Mouse (Mus musculus): ENCODE measurements around the gene Wtip. TPM values are rescaled to one million over a fixed set of nuclear protein-coding genes. Genes with fewer than 3 reads are reported as not detected.
A peak's percentile ranks its signal among the peaks of the same experiment; 100 is the strongest.
"Not testable (repeated sequence)": the region's sequence is repeated elsewhere in the genome, so short reads cannot be mapped to it uniquely, and the experiment has no call there.

The Wtip gene
- 4.0 and 5.1 TPM in 2 replicates for polyA plus RNA-seq (2015; fragmentation: Nextera tagmentation; extraction: Ambion mirVana)

DNA sequence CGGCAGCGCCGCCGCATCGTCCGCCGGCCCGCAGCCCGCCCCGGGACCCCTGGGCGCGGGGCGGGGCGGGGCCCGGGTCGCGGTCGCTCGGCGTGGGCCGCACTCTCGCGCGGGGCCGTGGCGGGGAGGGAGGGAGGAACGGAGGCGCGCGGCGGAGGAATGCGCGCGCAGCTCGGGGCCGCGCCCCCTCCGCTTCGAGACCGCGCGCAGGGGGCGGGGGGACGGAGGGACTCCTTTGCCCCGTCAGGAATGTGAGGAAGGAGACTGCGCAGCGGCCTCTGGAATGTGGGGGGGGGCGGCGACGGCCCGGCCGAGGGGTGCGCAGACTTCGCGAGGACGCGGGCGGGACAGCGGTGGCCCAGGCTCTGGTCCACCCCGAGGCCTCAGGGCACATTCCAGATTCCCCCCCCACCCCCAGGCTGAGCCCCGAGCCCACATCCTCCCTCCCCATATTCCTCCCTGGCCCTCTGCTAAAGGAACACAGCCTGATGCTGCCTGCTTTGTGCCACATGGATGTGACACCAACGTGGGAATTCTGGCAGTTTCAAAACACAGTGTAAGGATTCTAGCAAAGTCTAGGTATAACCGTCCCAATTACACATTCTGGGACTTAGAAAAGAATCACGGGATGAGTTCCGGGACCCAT is at the start of gene Wtip:
TSS of gene Wtip (minus strand) at position 152 of the 646 bp plus-strand sequence.
- H3K27me3 ChIP-seq (replicated peaks): no peaks in the 10 kb centered on the region
- peak; percentile 75 for ATAC-seq (ENCODE audit: extremely low read depth, insufficient number of reproducible peaks, low FRiP score, low TSS enrichment)
- peak within 1 kb of the TSS; percentile 85 for H3K27ac ChIP-seq (replicated peaks)
- peak within 1 kb of the TSS; percentile 78 for H3K4me2 ChIP-seq
- H3K36me3 ChIP-seq: peaks cover 2% of the 10 kb centered on the region; the same call in 1 of the 2 replicates
- peaks cover 30% of the 10 kb centered on the region for H3K4me1 ChIP-seq
- peak within 1 kb of the TSS; percentile 97 for H3K9ac ChIP-seq
- peak within 1 kb of the TSS; percentile 87 for H3K4me3 ChIP-seq
- under 1% methylated on average over 24 of the region's 65 CpGs for WGBS
- no peaks in the 10 kb centered on the region for H3K9me3 ChIP-seq

DNA sequence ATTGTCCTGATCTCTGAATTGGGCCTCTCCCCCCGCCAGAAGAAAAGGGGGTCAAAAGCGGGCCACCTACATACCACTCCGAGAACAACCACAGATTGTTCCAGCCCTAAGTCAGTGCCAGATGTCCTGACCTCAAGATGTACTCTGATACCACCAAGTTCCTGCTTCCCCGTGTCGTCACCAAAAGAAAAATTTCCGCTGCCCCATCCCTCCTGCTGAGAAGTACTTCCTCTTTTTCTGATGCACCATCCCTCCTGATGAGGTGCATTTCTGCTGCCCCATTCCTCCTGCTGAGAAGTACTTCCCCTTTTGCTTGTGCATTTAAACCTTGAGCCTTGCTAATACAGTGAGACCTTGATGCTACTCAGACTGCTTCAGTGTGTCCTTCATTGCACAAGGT is 43.2 kb upstream of the Wtip start:
- WGBS: 77% methylated on average over 6 of the region's 6 CpGs
- not testable (repeated sequence) for H3K9ac ChIP-seq; H3K9me3 ChIP-seq; H3K27ac ChIP-seq (replicated peaks); H3K4me3 ChIP-seq; H3K36me3 ChIP-seq; H3K4me2 ChIP-seq; H3K27me3 ChIP-seq (replicated peaks); ATAC-seq (ENCODE audit: extremely low read depth, insufficient number of reproducible peaks, low FRiP score, low TSS enrichment); H3K4me1 ChIP-seq

DNA sequence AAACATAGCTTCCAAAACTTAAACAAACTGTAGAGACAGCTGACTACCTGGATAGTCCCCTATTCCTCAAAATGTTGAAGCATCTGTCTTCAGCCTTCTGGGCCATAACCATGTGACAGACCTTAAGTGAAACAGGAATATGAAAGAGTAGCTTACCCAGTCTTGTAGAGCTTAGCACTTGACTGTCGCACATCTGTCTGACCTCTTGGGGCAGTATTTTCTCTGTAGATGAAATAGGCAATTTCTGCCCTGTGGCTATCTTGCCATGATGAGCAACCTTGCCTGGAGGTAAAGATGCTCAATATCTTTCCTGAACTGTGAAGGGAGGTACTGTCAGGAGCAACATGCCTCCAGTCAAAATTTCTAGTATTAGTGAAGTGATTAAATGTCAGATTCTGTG is 39.2 kb upstream of the Wtip start:
- ATAC-seq (ENCODE audit: extremely low read depth, insufficient number of reproducible peaks, low FRiP score, low TSS enrichment): no peak
- no peak overlapping the region for H3K27ac ChIP-seq (replicated peaks)
- H3K9me3 ChIP-seq: no peaks in the 10 kb centered on the region
- H3K4me3 ChIP-seq: no peak overlapping the region
- no peak overlapping the region for H3K9ac ChIP-seq
- peaks cover 5% of the 10 kb centered on the region for H3K4me1 ChIP-seq
- no peaks in the 10 kb centered on the region for H3K27me3 ChIP-seq (replicated peaks)
- 64% methylated on average over 1 of the region's 1 CpGs for WGBS
- no peak overlapping the region for H3K4me2 ChIP-seq
- no peaks in the 10 kb centered on the region for H3K36me3 ChIP-seq

DNA sequence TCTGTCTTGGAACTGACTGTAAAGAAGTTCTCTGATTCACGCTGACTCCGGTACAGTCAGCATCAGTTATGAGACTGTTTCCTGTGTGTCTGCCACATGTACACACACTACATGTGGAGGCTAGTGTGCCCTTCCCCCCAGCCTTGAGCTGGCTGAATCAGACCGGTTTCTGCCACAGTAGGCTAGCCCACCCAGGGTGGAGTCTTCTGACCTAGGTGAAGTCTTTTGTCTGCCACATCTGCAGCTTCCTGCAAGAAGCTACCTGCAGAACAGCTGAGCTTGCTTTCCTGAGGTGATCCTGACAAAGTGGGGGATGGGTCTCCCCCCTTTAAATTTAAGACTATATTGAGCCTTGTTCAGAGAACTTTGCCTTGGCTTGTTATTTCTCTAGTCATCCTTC is 36.4 kb upstream of the Wtip start, which contains the start of gene Uba2:
TSS of gene Uba2 (minus strand) at position 146 of the 400 bp plus-strand sequence.
- Histone ChIP-seq H3K36me3 (peaks cover 19% of the 10 kb centered on the region), H3K4me3 (peak within 1 kb of the TSS; percentile 90), H3K4me1 (peaks cover 12% of the 10 kb centered on the region), H3K27ac (replicated peaks) (peak within 1 kb of the TSS; percentile 93), H3K27me3 (replicated peaks) (no peaks in the 10 kb centered on the region), H3K9me3 (no peaks in the 10 kb centered on the region), H3K9ac (peak within 1 kb of the TSS; percentile 97), H3K4me2 (peak within 1 kb of the TSS; percentile 79)
- 80% methylated on average over 3 of the region's 3 CpGs for WGBS
- no peak for ATAC-seq (ENCODE audit: extremely low read depth, insufficient number of reproducible peaks, low FRiP score, low TSS enrichment)

DNA sequence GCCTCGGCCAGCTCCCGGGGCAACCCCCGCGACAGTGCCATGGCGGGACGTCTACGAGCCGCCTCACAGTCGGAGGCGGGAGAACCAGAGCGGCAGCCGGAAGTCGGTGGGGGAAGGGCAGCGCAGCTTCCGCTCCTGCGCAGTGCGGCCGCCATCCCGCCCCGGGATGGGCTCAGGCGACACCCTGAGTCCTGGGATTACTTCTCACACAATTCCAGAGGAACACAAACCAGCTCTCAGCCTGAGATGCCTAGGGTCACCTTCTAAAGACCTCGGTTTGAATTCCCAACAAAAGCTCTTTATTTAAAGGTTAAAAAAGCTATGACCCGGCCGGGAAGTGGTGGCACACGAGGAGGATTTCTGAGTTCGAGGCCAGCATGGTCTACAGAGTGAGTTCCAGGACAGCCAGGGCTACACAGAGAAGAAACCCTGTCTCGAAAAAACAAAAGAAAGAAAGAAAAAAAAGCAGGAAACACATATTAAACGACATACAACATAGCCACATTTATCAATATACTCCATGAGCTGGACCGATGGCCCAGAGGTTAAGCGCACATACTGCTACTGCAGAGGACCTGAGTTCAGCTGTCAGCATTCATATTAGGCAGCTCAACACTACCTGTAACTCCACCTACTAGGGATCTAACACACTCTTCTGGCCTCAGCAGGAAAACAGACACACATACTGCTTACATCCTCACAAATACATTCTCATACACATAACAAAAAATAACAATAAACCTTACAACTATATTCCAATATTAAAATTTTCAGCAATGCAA is 35.6 kb upstream of the Wtip start:
- H3K9me3 ChIP-seq: no peaks in the 10 kb centered on the region
- H3K4me2 ChIP-seq: peak overlapping the region; percentile 79
- peak overlapping the region; percentile 97 for H3K9ac ChIP-seq
- peaks cover 12% of the 10 kb centered on the region for H3K4me1 ChIP-seq
- H3K27ac ChIP-seq (replicated peaks): peak overlapping the region; percentile 93
- peak; percentile 90 for ATAC-seq (ENCODE audit: extremely low read depth, insufficient number of reproducible peaks, low FRiP score, low TSS enrichment)
- H3K4me3 ChIP-seq: peak overlapping the region; percentile 90
- 10% methylated on average over 30 of the region's 30 CpGs for WGBS
- H3K27me3 ChIP-seq (replicated peaks): no peaks in the 10 kb centered on the region
- peaks cover 25% of the 10 kb centered on the region for H3K36me3 ChIP-seq

DNA sequence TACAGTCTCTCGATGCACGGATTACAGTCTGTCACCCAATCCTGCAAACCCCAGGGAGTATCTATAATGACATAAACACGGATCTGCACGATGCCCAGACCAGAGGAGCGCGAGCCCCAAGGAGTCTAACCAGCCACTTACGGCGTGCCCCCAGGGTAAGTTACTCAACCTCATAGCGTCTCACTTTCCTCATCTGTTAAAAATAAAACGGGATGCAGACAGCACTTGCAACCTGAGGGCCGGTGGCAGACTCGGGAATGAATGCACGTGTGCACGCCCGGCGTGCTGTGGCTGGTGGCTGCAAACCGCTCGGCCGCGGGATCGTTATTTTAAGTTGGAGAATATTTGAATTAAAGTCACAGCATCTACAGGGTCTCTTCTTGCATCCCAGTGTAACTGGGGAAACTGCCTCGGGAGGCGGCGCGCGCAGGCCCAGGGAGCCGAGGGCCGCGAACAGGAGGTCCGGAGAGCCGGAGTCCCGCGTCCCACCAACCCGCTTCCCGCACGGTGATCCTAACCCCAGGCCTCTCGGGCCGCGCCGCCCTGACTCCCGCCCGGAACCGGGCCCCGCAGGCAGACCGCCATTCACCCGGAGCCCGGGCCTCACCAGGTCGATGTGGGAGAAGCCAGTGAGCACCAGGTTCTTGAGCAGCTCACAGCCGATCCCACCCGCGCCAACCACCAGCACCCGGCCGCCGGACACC is 34.9 kb upstream of the Wtip start:
- ATAC-seq (ENCODE audit: extremely low read depth, insufficient number of reproducible peaks, low FRiP score, low TSS enrichment): peak; percentile 18; the same call in 1 of the 2 replicates
- H3K27ac ChIP-seq (replicated peaks): peak overlapping the region; percentile 93

DNA sequence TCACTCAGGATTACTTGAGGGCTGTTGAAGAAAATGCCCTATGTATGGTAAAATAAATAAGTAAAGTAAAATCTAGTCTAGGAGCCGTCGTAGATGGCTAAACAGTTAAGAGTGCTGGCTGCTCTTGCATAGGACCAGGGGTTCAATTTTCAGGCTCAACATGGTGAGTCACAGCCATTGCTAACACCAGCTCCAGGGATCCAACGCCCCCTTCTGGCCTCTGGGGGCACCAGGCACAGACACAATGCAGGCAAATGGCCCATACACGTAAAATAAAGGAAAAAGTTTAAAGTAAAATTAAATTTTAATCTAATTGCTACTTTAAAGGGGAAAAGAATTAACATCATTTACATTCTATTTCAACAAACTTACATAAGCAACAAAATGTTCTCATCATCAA is 33.8 kb upstream of the Wtip start:
- 53% methylated on average over 4 of the region's 4 CpGs for WGBS
- Histone ChIP-seq H3K27me3 (replicated peaks) (no peaks in the 10 kb centered on the region), H3K9me3 (no peaks in the 10 kb centered on the region), H3K36me3 (peaks cover 43% of the 10 kb centered on the region), H3K9ac (no peak overlapping the region), H3K4me3 (peak overlapping the region; percentile 22; the same call in 1 of the 2 replicates), H3K4me1 (peaks cover 12% of the 10 kb centered on the region), H3K27ac (replicated peaks) (no peak overlapping the region), H3K4me2 (peak overlapping the region; percentile 50)
- ATAC-seq (ENCODE audit: extremely low read depth, insufficient number of reproducible peaks, low FRiP score, low TSS enrichment): no peak

More for the DNA sequence above, 34.9 kb upstream of the Wtip start:
- Histone ChIP-seq H3K27me3 (replicated peaks) (no peaks in the 10 kb centered on the region), H3K4me2 (peak overlapping the region; percentile 79), H3K4me1 (peaks cover 12% of the 10 kb centered on the region), H3K36me3 (peaks cover 33% of the 10 kb centered on the region), H3K9ac (peak overlapping the region; percentile 97), H3K9me3 (no peaks in the 10 kb centered on the region), H3K4me3 (peak overlapping the region; percentile 90)
- under 1% methylated on average over 54 of the region's 54 CpGs for WGBS

DNA sequence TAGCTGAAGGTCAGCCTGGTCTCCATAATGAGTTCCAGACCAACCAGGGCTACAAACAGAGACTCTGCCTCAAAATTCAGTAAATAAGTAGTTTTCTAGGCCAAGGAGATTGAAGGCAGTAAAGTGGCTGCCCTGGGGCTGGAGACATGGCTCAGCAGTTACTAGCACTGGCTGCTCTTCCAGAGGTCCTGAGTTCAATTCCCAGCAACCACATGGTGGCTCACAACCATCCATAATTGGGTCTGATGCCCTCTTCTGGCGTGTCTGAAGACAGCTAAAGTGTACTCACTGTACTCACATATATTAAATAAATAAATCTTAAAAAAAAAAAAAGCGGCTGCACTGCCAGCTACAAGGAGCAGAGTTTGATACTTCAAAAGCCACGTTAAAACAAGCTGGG is 32.9 kb upstream of the Wtip start:
- Histone ChIP-seq H3K9ac (no peak overlapping the region), H3K4me1 (peaks cover 12% of the 10 kb centered on the region), H3K36me3 (peaks cover 52% of the 10 kb centered on the region), H3K27me3 (replicated peaks) (no peaks in the 10 kb centered on the region), H3K9me3 (no peaks in the 10 kb centered on the region), H3K4me3 (no peak overlapping the region), H3K4me2 (no peak overlapping the region; the same call in 1 of the 2 replicates), H3K27ac (replicated peaks) (no peak overlapping the region)
- 77% methylated on average over 3 of the region's 3 CpGs for WGBS
- ATAC-seq (ENCODE audit: extremely low read depth, insufficient number of reproducible peaks, low FRiP score, low TSS enrichment): no peak

DNA sequence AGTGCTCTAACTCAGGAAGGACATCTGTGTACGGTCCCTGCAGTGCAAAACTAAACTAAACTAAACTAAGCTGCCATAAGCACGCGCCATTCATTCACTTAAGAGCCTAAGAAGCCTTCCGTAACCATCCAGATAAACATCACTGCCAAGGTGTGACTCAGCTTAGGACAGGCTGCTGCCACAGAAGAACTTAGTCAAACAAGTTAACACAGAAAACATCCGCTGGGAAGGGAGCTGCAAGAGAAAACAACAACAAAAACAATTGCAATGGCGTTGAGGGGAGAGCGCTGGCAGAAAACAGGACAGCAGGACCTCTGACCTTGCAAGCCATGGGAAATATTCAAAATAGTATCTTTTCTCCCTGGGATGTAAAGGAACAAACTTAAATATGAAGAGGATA is 31.6 kb upstream of the Wtip start:
- Histone ChIP-seq H3K4me3 (no peak overlapping the region), H3K4me1 (peaks cover 12% of the 10 kb centered on the region), H3K27ac (replicated peaks) (no peak overlapping the region), H3K4me2 (no peak overlapping the region), H3K9me3 (no peaks in the 10 kb centered on the region), H3K27me3 (replicated peaks) (no peaks in the 10 kb centered on the region), H3K36me3 (peaks cover 64% of the 10 kb centered on the region), H3K9ac (no peak overlapping the region)
- no peak for ATAC-seq (ENCODE audit: extremely low read depth, insufficient number of reproducible peaks, low FRiP score, low TSS enrichment)
- 93% methylated on average over 7 of the region's 7 CpGs for WGBS

DNA sequence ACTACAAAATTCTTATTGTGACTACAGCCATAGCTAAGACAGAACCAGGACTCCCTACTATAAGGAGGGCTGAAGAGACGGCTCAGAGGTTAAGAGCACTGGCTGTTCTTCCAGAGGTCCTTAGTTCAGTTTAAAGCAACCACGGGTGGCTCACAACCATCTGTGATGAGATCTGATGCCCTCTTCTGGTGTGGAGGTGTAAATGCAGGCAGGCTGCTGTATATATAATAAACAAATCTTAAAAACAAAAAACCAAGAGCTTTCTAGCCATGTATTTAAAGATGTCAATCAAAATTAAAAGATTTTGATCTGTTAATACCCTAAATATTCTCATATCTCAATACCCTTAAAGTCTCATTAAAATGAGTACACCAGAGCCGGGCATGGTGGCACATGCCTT is 26.1 kb upstream of the Wtip start:
- ATAC-seq (ENCODE audit: extremely low read depth, insufficient number of reproducible peaks, low FRiP score, low TSS enrichment): no peak
- H3K36me3 ChIP-seq: peaks cover 98% of the 10 kb centered on the region
- no peak overlapping the region for H3K4me2 ChIP-seq
- H3K27ac ChIP-seq (replicated peaks): no peak overlapping the region
- H3K9ac ChIP-seq: no peak overlapping the region
- H3K4me3 ChIP-seq: no peak overlapping the region
- H3K9me3 ChIP-seq: no peaks in the 10 kb centered on the region
- H3K4me1 ChIP-seq: no peaks in the 10 kb centered on the region
- no peaks in the 10 kb centered on the region for H3K27me3 ChIP-seq (replicated peaks)
- 89% methylated on average over 3 of the region's 3 CpGs for WGBS

DNA sequence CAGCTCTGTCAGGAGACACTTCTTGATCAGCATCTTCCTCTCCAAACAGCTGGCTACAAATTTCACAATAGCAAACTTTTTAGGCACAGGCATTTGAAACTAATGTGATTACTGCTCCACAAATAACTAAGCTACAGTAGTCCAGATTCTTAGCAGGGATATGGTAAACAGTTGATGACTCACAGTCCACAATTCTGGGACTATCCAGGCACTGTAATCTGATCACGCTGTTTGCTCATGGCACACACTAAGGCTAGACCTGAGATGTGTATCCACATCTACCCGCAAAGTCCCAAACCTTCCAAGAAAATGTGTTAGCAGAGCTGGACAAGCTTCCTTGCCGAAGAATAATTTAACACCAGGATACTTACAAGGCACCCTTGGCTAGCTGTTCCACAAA is 24.9 kb upstream of the Wtip start:
- no peak overlapping the region for H3K9ac ChIP-seq
- WGBS: 94% methylated on average over 3 of the region's 3 CpGs

More for the DNA sequence above, 24.9 kb upstream of the Wtip start:
- no peaks in the 10 kb centered on the region for H3K9me3 ChIP-seq
- ATAC-seq (ENCODE audit: extremely low read depth, insufficient number of reproducible peaks, low FRiP score, low TSS enrichment): no peak
- no peak overlapping the region for H3K27ac ChIP-seq (replicated peaks)
- H3K27me3 ChIP-seq (replicated peaks): no peaks in the 10 kb centered on the region
- H3K4me1 ChIP-seq: no peaks in the 10 kb centered on the region
- H3K36me3 ChIP-seq: peaks cover 99% of the 10 kb centered on the region
- no peak overlapping the region for H3K4me3 ChIP-seq
- no peak overlapping the region for H3K4me2 ChIP-seq

Measured in heart, embryonic 13.5 days (tissue).